Mouse (Mus musculus) embryonic facial prominence, embryonic 14.5 days (tissue): ENCODE data around the gene Btbd10. TPM values are rescaled to one million over a fixed set of nuclear protein-coding genes. Genes with fewer than 3 reads are reported as not detected.

Experiments used
- ATAC-seq: fragments of 200-750 bp; cut with Nextera tagmentation; 2 replicates; pipeline ENCODE4 v1.8.0; 2017; ENCODE audit warnings: low read depth, moderate number of reproducible peaks, moderate TSS enrichment
- DNase-seq: peaks from one replicate; pipeline ENCODE4 v3.0.0-alpha.2; 2015; ENCODE audit warnings: low spot score
- H3K27ac ChIP-seq: fragments of 300-500 bp; sonication (generic); replicated peaks from 2 replicates; pipeline ENCODE4 v1.5.1; 2014; ENCODE audit warnings: low read depth, mild to moderate bottlenecking, low read length, moderate library complexity
- H3K27me3 ChIP-seq: fragments of 300-500 bp; sonication (generic); replicated peaks from 2 replicates; pipeline ENCODE4 v1.6.1; 2014; ENCODE audit warnings: low read length; ENCODE audit not compliant: control insufficient read depth, insufficient read depth
- H3K36me3 ChIP-seq: fragments of 300-500 bp; sonication (generic); 2 replicates; pipeline ENCODE4 v1.6.1; 2014; ENCODE audit warnings: low read length, mixed read lengths; ENCODE audit not compliant: control insufficient read depth, insufficient read depth
- H3K4me1 ChIP-seq: fragments of 300-500 bp; sonication (generic); 2 replicates; pipeline ENCODE4 v1.6.1; 2014; ENCODE audit warnings: antibody characterized with exemption, low read length; ENCODE audit not compliant: control insufficient read depth, insufficient read depth
- H3K4me2 ChIP-seq: fragments of 300-500 bp; sonication (generic); 2 replicates; pipeline ENCODE4 v1.6.1; 2014; ENCODE audit warnings: low read depth, mild to moderate bottlenecking, low read length, moderate library complexity, mixed read lengths
- H3K4me3 ChIP-seq: fragments of 300-500 bp; sonication (generic); 2 replicates; pipeline ENCODE4 v1.5.1; 2014; ENCODE audit warnings: low read depth, mild to moderate bottlenecking, low read length
- H3K9ac ChIP-seq: fragments of 300-500 bp; sonication (generic); 2 replicates; pipeline ENCODE4 v1.6.1; 2014; ENCODE audit warnings: low read depth, mild to moderate bottlenecking, low read length, moderate library complexity, mixed read lengths
- H3K9me3 ChIP-seq: fragments of 300-500 bp; sonication (generic); 2 replicates; pipeline ENCODE4 v1.6.1; 2016; ENCODE audit warnings: low read length; ENCODE audit not compliant: control insufficient read depth
- WGBS: fragments of 180-500 bp; shearing (Covaris S2); extraction: QIAGEN DNeasy Blood & Tissue Kit; methylation state at CpG from one replicate; pipeline ENCODE4 v1.1.7; 2014; 5-methylcytosine and 5-hydroxymethylcytosine counted together
- polyA plus RNA-seq: library from polyadenylated mRNA; unstranded; fragments of >200 nt; fragmentation: Nextera tagmentation; extraction: Ambion mirVana; gene quantifications from 2 replicates; pipeline ENCODE4 v1.2.1, GENCODE M21; 2014

Gene Btbd10
- polyA plus RNA-seq, 1 experiment from 2014 or later: 29.1 TPM

DNA sequence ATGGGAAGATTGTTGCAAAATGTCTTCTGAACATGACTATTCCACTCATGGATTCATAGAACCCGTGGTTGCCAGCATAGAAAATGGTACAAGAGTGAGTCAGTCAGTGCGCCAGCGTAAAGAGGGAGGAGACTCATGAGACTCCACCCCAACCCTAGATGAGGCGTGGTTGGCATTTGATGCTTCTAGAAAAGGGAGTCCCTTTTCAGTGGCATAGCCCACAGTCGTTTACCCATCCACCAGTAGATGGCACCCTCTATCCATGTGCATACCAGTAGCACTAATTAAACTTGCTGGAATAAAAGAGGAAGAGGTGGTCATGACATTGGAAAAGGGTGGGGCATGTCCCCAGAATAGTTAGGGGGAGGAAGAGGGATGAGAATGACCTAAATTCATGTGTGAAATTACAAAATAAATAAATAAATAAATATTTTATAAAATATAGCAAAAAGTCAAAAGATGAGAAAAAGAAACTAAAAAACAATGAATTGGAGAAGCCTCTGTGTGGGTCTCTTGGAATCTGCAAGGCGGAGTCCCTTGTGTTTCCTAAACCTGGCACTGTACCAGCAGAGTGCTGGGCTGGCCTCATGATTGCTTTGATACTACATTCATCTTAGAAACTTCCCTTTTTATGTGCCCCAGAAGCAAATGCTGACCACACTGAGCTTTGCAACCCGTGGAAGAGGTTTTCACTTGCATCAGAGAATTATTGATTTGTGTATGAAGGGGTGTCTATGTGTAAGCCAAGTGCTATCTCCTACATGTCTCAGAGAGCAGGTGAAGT lies 8.9 kb upstream of the Btbd10 start:
- 26% methylated on average over 7 of the region's 7 CpGs for WGBS

GRCm38 (mm10) chr7:113372682-113373081 lies 3.5 kb upstream of the Btbd10 start:
- Histone ChIP-seq H3K27ac (no peak overlapping the region), H3K4me2 (no peak overlapping the region), H3K36me3 (no peaks in the 10 kb centered on the region), H3K4me1 (peaks cover 9% of the 10 kb centered on the region; the same call in 1 of the 2 replicates), H3K9me3 (no peaks in the 10 kb centered on the region), H3K9ac (no peak overlapping the region), H3K4me3 (no peak overlapping the region), H3K27me3 (no peaks in the 10 kb centered on the region)
- WGBS: 75% methylated on average over 1 of the region's 1 CpGs
- ATAC-seq: no peak
- DNase-seq: no peak

More for the DNA sequence above, 8.9 kb upstream of the Btbd10 start:
- H3K9me3 ChIP-seq: no peaks in the 10 kb centered on the region
- H3K27ac ChIP-seq: no peak overlapping the region
- H3K4me1 ChIP-seq: no peaks in the 10 kb centered on the region
- ATAC-seq (peak; percentile 84), DNase-seq (peak; percentile 90)
- no peak overlapping the region for H3K4me3 ChIP-seq
- H3K4me2 ChIP-seq: peak overlapping the region; percentile 28; the same call in 1 of the 2 replicates
- H3K36me3 ChIP-seq: no peaks in the 10 kb centered on the region
- H3K27me3 ChIP-seq: no peaks in the 10 kb centered on the region
- H3K9ac ChIP-seq: no peak overlapping the region

DNA sequence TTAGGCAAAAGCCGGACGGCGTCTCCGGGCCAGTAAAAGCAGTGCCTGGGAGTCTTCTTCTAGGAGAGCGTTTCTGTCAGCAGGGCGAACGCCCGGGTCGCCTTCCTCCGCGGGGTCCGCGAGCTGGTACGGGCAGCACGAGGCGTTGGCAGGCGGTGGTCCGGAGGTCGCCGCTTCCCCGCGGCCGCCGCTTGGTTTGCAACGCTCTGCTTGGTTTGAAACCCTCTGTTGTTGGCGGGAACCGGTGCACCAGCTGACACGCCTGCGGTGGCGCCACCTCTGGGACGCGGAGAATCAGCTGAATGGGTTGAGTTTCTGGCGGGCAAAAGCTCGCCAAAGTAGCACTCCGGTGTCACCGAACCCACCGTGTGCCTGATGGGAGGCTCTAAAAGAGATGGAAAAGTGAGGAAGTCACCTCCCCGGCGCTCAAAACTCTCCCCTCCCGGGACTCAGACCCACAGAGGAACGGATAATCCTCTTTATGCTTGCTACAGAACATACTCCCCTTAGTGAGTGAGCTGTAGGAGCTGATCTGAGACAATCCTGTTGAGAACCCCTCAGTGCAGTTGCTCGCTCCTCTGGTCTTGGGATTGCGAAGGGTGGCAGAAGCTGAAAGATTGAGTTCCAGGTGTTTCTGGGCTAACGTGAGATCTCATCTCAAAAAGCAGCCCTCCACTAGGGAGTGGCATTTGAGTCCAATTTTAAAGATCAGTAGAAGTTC lies 588 bp upstream of the Btbd10 start:
- H3K4me3 ChIP-seq: peak overlapping the region; percentile 80
- H3K4me2 ChIP-seq: peak overlapping the region; percentile 83
- ATAC-seq: peak; percentile 79
- no peaks in the 10 kb centered on the region for H3K27me3 ChIP-seq
- H3K4me1 ChIP-seq: peaks cover 9% of the 10 kb centered on the region; the same call in 1 of the 2 replicates
- WGBS: 1% methylated on average over 32 of the region's 44 CpGs
- H3K9ac ChIP-seq: peak overlapping the region; percentile 89
- no peaks in the 10 kb centered on the region for H3K9me3 ChIP-seq
- peak overlapping the region; percentile 89 for H3K27ac ChIP-seq
- no peaks in the 10 kb centered on the region for H3K36me3 ChIP-seq
- DNase-seq: peak; percentile 86

- Histone ChIP-seq H3K4me2 (no peak overlapping the region), H3K9me3 (no peaks in the 10 kb centered on the region), H3K27ac (no peak overlapping the region), H3K9ac (no peak overlapping the region), H3K4me3 (no peak overlapping the region), H3K4me1 (peaks cover 9% of the 10 kb centered on the region; the same call in 1 of the 2 replicates), H3K36me3 (no peaks in the 10 kb centered on the region), H3K27me3 (no peaks in the 10 kb centered on the region)
- WGBS: 81% methylated on average over 4 of the region's 4 CpGs
- ATAC-seq (no peak), DNase-seq (no peak)
Observed at GRCm38 (mm10) chr7:113367440-113367839, 1.8 kb downstream of the Btbd10 start.

- DNase-seq (no peak), ATAC-seq (no peak)
- H3K27ac ChIP-seq: no peak overlapping the region
- H3K9me3 ChIP-seq: no peaks in the 10 kb centered on the region
- WGBS: 87% methylated on average over 1 of the region's 1 CpGs
- H3K27me3 ChIP-seq: no peaks in the 10 kb centered on the region
- H3K9ac ChIP-seq: no peak overlapping the region
- H3K4me1 ChIP-seq: no peaks in the 10 kb centered on the region
- no peaks in the 10 kb centered on the region for H3K36me3 ChIP-seq
- H3K4me3 ChIP-seq: no peak overlapping the region
- no peak overlapping the region for H3K4me2 ChIP-seq
Observed at GRCm38 (mm10) chr7:113349089-113349488, 20.1 kb downstream of the Btbd10 start.

GRCm38 (mm10) chr7:113347694-113348093 lies 21.5 kb downstream of the Btbd10 start:
- ATAC-seq (no peak), DNase-seq (no peak)
- Histone ChIP-seq H3K27ac (no peak overlapping the region), H3K36me3 (no peaks in the 10 kb centered on the region), H3K4me2 (no peak overlapping the region), H3K27me3 (no peaks in the 10 kb centered on the region), H3K4me1 (no peaks in the 10 kb centered on the region), H3K4me3 (no peak overlapping the region), H3K9me3 (no peaks in the 10 kb centered on the region), H3K9ac (no peak overlapping the region)
- WGBS: 80% methylated on average over 2 of the region's 2 CpGs

DNA sequence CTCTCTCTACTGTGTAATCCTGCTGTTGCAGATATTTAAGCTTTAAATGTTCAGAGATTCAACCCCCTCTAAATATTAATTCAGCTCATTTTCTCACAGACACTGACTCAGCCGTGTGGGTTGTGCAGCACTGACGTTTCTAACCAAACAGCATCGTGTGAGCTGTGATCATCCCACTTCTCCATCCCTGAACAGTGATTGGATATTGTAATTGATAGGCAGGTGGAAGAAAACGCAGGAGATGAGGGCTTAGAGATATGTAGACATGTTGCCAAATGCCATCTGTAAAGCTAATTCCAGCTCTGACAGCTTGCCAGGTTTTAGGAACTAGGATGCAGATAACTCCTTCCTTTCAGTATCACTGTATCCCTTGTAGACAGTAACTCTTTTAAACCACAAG lies 21.9 kb downstream of the Btbd10 start:
- H3K4me1 ChIP-seq: no peaks in the 10 kb centered on the region
- ATAC-seq (peak; percentile 33; the same call in 1 of the 2 replicates), DNase-seq (peak; percentile 31)
- no peaks in the 10 kb centered on the region for H3K36me3 ChIP-seq
- no peaks in the 10 kb centered on the region for H3K27me3 ChIP-seq
- 37% methylated on average over 4 of the region's 4 CpGs for WGBS
- H3K4me2 ChIP-seq: no peak overlapping the region
- no peaks in the 10 kb centered on the region for H3K9me3 ChIP-seq
- no peak overlapping the region for H3K4me3 ChIP-seq
- H3K9ac ChIP-seq: no peak overlapping the region
- H3K27ac ChIP-seq: no peak overlapping the region

GRCm38 (mm10) chr7:113335250-113335649 lies 33.9 kb downstream of the Btbd10 start:
- no peak for ATAC-seq
- 74% methylated on average over 8 of the region's 8 CpGs for WGBS
- Histone ChIP-seq H3K9me3 (no peaks in the 10 kb centered on the region), H3K4me3 (no peak overlapping the region), H3K4me2 (no peak overlapping the region), H3K9ac (no peak overlapping the region), H3K36me3 (0 out of 2 replicates have a peak, but pooled peaks cover 13% of the 10 kb centered on the region), H3K27ac (no peak overlapping the region), H3K4me1 (no peaks in the 10 kb centered on the region), H3K27me3 (no peaks in the 10 kb centered on the region)
- no peak for DNase-seq
